Mouse (Mus musculus): ENCODE results near the gene Aar2.
"Not testable (repeated sequence)": the region's sequence is repeated elsewhere in the genome, so short reads cannot be mapped to it uniquely, and the experiment has no call there.

Gene Aar2

DNA sequence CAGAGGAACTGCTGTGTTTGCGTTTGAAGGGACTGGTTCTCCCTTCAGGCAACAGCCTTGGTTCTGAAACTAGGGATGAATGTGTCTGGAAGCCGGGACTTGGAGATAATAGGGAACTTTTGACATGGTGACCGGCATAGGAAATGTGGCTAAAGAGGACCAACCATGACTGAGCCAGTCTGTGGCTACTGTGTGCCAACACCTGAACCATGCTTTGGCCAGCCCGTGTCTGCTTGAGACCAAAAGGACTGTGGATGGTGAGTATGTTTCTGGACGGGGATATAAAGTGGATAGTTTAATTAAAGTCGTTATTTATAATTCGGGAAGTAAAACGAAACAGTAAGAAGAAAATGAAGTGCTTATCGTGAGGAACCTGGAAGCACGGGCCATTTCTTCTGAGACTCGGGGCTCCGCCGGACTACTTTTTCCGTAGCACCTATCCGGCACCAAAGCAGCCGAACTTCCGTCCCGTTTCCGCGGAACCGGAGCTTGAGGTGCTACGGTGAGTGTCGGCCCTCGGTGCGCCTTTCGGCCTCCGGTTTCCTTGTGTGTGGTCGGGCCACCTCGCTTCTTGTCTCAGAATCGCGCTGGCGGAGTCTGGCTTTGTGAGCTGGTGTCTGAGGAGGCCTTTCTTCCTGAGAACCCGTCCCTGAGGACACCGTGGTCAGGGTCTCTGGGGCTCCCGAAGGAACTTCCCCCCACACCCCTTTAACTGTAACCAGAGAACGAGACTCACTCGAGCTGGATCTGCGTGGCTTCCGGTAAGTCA lies at the start of gene Aar2:
Gene Aar2 (plus strand): TSS at position 462 of the 769 bp plus-strand sequence.
- DNase-seq = peak; percentile 89

- peak; percentile 70 for DNase-seq
Measured at GRCm38 (mm10) chr2:156497915-156498314, 49.5 kb upstream of the Aar2 start.

DNA sequence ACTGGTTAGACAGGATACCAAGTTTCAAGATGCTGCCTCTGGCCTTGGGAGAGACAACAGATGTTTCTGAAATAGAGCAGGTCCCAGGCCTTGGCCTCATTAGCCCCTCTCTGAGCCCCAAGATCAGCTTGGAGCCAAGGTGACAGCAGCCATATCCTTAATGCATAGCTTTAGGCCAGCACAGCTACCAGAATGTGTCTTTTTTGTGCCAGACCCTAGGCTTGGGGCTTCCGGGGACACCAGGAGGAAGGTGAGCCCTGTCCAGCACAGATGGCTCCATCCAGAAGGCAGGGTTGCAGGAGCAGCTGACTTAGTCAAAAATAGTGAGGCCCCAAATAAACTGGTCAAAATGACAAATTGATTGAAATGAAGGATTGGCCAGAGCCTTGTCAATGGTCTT lies 46.4 kb upstream of the Aar2 start:
- DNase-seq = no peak

- DNase-seq = no peak
Measured at GRCm38 (mm10) chr2:156505533-156505932, 41.9 kb upstream of the Aar2 start.

DNA sequence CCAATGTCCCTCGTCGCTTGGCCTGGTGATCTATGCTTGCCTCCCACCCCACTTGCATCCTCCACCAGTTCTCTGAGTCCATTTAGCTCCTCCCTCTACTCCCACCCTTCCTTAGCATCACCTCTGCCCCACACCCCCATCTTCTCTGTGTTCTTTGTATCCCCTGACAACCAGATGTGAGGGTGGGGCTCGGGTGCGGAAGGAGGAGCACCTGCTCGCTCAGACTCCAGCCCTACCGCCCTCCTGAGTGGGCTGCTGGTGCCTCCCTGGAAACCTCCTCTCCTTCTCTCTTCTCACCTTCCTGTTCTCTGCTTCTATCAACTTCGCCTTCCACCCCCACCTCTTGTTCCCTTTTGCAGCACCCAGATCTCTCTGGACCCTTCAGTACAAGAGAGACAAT lies 35.4 kb upstream of the Aar2 start:
- DNase-seq = no peak

DNA sequence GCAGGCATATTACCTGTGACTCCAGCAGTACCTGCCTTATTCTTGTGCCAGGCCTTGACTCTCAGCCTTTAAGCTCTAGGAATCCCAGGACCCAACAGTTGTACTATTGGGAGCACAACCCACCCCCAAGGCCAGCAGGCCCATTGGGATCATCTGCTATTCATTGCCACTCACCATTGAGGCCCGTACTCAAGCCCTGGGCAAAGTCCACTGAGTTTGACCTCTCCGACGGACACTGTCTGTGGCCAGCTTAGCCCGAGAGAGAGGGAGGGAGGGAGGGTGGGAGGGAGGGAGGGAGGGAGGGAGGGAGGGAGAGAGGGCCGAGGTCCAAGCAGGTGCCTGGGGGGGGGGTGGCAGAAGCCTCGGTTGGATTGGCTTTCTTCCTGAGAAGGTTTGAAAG lies 34.8 kb upstream of the Aar2 start:
- no peak for DNase-seq

GRCm38 (mm10) chr2:156515102-156515501 lies 32.3 kb upstream of the Aar2 start:
- no peak for DNase-seq

DNA sequence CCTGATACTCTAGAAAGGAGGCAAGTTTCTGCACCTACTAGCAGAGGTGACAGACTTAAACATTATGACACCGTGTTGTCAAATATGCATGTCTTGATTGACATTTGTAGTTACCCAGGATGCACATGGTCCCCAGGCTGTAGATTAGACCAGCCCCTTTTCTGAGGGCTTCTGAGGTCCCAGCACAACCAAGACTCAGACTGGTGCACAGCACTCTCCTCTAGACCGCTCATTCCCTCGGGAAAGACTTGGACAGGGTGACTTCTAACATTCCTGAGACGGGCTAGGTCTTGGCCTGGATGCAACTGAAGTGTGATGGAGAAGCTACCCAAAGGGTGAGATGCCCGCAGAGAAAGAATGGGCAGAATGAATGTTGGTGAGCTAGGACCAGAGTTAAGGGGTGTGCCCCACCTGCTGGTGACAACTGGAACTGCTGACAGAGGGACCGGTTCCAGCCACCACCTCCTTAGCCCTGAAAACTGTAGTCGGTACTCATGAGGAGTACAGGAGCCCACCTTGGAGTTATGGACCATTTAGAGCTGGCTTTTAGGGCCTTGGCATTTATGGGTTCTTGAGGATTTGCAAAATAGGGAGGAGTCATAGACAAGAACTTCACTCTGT lies 31.7 kb upstream of the Aar2 start:
- peak; percentile 76 for DNase-seq

DNA sequence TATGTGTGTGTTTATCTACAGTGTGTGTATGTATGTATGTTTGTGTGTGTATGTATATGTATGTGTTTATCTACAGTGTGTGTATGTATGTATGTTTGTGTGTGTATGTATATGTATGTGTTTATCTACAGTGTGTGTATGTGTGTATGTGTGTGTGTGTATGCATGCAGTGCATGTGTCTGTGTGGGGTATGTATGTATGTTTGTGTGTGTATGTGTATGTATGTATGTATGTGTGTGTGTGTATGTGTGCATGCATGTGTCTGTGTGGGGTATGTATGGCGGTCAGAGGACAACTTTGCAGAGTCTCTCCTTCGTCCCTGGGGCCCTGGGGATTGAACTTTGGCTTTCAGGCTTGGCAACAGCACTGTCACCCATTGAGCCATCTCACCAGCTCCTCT lies 30.7 kb upstream of the Aar2 start:
- DNase-seq = not testable (repeated sequence)

- no peak for DNase-seq
Measured at GRCm38 (mm10) chr2:156518306-156518705, 29.1 kb upstream of the Aar2 start.

GRCm38 (mm10) chr2:156519584-156519983 lies 27.8 kb upstream of the Aar2 start:
- no peak for DNase-seq

GRCm38 (mm10) chr2:156522994-156523393 lies 24.4 kb upstream of the Aar2 start:
- DNase-seq = no peak

DNA sequence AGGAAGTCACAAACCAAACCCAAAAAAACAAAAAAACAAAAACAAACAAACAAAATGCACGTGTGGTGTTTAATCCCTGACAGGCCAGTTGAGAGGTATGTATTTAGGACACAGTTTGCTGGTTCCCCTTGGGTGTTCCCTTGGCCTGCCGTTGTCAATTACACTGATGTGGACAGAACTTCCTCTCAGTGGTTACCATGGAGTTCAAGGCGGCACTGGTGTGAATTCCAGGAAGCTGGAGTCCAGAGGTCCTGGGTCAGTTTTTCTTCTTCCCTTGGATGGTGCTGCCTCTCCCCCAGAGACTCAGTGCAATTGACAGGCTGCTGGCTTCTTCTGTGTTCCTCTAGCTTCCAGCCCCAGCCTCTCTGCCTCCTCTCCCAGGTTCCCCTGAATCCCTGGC lies 23.3 kb upstream of the Aar2 start:
- DNase-seq = peak; percentile 19

DNA sequence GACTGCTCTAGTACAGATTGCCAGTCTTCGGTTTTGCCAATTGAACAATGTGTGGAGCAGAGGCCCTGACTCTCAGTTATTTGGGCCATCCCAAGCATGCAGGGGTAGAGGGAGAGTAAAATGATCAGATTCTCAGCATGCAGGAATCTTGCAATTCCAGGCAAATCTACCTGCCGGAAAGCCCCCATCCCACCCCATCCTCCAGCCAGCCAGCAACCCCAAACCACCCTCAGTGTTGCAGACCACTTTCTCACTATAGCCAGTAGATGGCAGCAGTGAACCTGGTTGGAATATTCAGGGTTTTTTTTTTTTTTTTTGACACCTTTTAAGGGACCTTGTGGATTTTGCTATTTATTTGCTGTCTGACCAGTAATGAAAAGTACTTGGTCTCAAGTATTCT lies 17.7 kb upstream of the Aar2 start:
- peak; percentile 65 for DNase-seq

DNA sequence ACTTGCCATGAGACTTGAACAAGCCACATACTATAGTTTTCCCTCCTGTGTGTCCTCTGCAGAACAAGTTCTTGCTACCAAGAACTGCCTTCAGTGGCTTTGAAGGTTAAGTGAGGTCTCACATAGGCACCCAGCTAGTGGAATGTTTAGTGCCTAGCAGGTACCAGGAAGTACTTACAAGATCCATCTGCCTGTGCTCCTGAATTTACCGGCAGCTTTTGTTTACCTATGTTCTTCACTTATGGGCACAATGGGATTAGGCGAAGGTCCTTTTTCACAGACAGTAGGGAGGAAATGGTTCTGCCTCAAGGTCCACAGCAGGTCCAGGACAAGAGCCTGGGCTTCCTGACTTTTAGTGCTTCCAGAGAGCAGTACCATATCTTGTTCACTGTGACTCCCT lies 14.2 kb upstream of the Aar2 start:
- no peak for DNase-seq

DNA sequence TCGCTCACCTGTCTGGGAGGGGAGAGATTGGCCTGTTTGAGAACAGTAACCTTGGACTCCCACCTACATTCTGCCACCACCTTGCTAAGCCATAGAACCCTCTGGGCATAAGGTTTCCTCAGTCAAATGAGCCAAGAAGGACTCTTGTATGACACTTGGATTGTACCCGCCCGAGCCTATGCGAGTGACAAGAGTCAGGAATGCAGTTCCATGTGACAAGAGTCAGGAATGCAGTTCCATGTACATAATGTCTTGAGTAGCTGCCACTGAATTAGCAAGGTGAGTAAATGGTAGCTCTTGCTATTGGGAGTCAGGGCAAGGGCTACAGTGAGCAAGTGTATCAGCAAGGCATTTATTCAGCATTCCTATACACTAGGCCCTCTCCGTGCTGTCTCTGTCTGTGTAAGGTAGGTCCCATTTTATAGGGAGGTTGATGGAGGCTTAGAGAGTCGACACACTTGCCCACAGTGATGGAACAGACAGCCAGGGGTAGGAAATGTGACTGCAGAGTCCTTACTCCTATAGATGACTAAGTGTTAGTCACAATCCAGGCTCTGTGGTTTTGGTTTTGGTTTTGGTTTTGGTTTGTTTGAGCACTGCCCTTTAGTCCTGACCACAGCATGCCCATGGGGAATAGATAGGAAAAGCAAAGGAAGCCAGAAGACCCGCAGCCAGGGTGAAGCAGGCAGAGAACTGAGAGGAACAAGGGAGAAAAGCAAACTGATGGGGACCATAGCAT lies 8.4 kb upstream of the Aar2 start:
- no peak for DNase-seq

GRCm38 (mm10) chr2:156540991-156541390 lies 6.4 kb upstream of the Aar2 start:
- DNase-seq = no peak

DNA sequence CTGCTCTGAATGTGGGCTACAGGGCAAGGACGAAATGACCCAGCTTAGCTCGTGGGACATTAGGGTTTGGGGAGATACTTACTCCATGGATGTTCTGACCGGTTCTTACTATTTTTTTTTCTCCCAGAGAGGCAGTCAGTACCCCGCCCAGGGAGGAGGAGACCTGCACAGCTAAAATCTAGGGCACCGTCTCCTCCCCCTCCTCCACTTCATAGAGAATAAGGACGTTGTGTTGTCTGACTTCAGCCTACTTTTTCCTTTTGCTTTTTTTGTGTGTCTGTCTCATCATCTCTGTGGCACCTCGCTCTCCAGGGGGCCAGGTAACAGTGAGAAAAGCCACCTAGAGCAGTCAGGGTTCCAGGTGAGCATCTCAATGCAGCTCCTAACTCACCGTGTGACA lies 5.0 kb upstream of the Aar2 start:
- DNase-seq = no peak

DNA sequence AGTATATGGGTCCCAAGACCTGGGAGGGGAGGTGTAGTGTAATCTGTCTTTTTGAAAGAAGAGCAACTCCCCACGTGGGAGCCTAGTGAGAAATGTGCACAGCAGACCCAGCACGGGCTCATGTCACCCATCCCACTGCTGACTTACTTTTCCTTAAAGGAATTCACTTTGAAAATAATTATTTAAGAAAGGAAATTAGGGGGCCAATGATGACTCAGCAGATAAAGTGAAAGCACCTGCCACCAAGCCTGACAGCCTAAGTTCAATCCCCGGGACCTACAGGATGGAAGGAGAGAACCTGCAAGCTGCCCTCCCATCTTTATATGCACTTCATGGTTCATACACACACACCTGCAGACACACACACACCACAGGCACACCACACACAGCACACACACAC lies 3.6 kb upstream of the Aar2 start:
- DNase-seq = no peak

GRCm38 (mm10) chr2:156552421-156552820 lies 5.0 kb downstream of the Aar2 start:
- no peak for DNase-seq

DNA sequence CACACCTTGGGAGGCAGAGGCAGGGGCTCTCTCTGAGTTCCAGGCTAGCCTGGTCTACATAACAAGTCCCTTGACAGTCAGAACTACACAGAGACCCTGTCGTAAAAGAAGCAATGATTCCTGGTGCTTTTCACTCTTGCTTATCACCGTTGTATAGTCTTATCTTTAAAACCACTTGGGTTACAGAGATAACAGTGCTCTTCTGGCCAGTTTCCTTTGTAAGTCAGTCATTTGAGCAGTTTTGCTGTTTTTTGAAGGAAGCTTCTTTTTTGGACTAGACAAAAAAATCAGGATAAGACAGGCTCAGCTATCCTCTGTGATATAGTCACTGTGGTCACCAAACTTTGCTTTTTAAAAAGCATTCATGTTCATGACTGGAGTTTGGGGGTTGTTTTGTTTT lies 14.4 kb downstream of the Aar2 start:
- no peak for DNase-seq

GRCm38 (mm10) chr2:156563557-156563956 lies 16.2 kb downstream of the Aar2 start:
- DNase-seq = no peak

GRCm38 (mm10) chr2:156566512-156566911 lies 19.1 kb downstream of the Aar2 start:
- no peak for DNase-seq

GRCm38 (mm10) chr2:156568647-156569046 lies 21.3 kb downstream of the Aar2 start:
- no peak for DNase-seq

Measured in retina, postnatal 1 day (tissue).